In the genomic region with DNA sequence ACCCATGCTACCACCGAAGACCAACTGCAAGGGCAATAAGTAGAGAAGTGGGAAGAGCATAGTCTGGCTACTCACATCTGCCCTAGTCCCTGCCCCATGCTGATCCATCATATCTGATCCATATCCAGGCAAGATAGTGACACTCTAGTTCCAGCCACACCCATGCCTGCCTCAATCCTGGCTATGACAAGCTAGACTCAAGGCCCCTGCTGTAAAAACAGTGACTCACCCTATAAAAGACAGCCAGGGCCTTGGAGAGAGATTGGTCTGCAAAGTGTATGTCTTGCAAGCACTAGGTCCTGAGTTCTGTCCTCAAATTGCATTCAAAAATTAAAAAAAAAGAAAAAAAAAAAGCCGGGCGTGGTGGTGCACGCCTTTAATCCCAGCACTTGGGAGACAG, we compare ENCODE assay signal across 16 mouse cellular contexts. TPM values are rescaled to one million over a fixed set of nuclear protein-coding genes. Genes with fewer than 3 reads are reported as not detected.
"Had no signal": no experiment of that assay in that cellular context is flagged by ENCODE, and none has a peak within 500 bp of the region (broad histone marks: within the 10 kb centered on the region; RNA-seq: fewer than 3 reads in every experiment).

No protein-coding gene starts in this region.

- ATAC-seq: lung, postnatal 0 days; midbrain, embryonic 13.5 days had no signal

- H3K4me2 ChIP-seq: liver, embryonic 11.5 days; liver, embryonic 15.5 days; midbrain, embryonic 13.5 days; stomach, embryonic 15.5 days had no signal

- H3K9ac ChIP-seq: liver, embryonic 15.5 days; midbrain, embryonic 13.5 days; stomach, embryonic 15.5 days had no signal

- H3K36me3 ChIP-seq: limb, embryonic 10.5 days; liver, embryonic 15.5 days; midbrain, embryonic 13.5 days; stomach, embryonic 15.5 days had no signal

- H3K4me3 ChIP-seq: left cerebral cortex, adult 2 months; limb, embryonic 10.5 days; liver, embryonic 15.5 days; midbrain, embryonic 13.5 days; stomach, embryonic 15.5 days had no signal

- DNase-seq: kidney, postnatal 14 days; lung, adult 2 months; lung, postnatal 36 days; right cerebral cortex, postnatal 14 days; thymus, postnatal 36 days had no signal

- H3K27me3 ChIP-seq: midbrain, embryonic 13.5 days had no signal

- H3K9me3 ChIP-seq: limb, embryonic 10.5 days; liver, embryonic 15.5 days; midbrain, embryonic 13.5 days; stomach, embryonic 15.5 days had no signal

- H3K27ac ChIP-seq: left cerebral cortex, adult 2 months; limb, embryonic 10.5 days; liver, embryonic 15.5 days; midbrain, embryonic 13.5 days; stomach, embryonic 15.5 days had no signal

RNA-seq across cellular contexts. Expression of gene Fbxl16, which starts 2.4 kb away (rescaled TPM):
- total RNA-seq: megakaryocyte progenitor cell, adult 5-6 weeks had no signal
- polyA plus RNA-seq: thymus, postnatal 0 days had no signal

RNA-seq across cellular contexts. Expression of gene AC134908.4, which starts 11.0 kb away (rescaled TPM):
- total RNA-seq: left cerebral cortex, postnatal 14 days; megakaryocyte progenitor cell, adult 5-6 weeks; midbrain, postnatal 0 days had no signal
- polyA plus RNA-seq: liver, embryonic 11.5 days; liver, embryonic 15.5 days; lung, postnatal 0 days; midbrain, embryonic 13.5 days; stomach, embryonic 15.5 days; thymus, postnatal 0 days had no signal
